Mouse (Mus musculus): Measurements from ENCODE around the gene Eif2d. TPM values are rescaled to one million over a fixed set of nuclear protein-coding genes. Genes with fewer than 3 reads are reported as not detected.

The Eif2d gene
- 10 to 100 TPM; 24.4 to 26.4 TPM for total RNA-seq (2021)
- long read RNA-seq, experiment 1, transcript Eif2d-202 (15 exons, 2,009 nt) = major isoform, 37 of 44 reads
- long read RNA-seq, experiment 1, partial matches to known transcripts = 2 of 44 reads
- long read RNA-seq, experiment 1, other reads (novel, unspliced or antisense) = 4 of 44 reads
- long read RNA-seq, experiment 2, transcript Eif2d-202 (15 exons, 2,009 nt) = major isoform, 44 of 56 reads
- long read RNA-seq, experiment 2, partial matches to known transcripts = 1 of 56 reads
- long read RNA-seq, experiment 2, other reads (novel, unspliced or antisense) = 9 of 56 reads

GRCm38 (mm10) chr1:131153018-131153629 lies at the start of gene Eif2d:
TSS of gene Eif2d (plus strand) at chr1:131153181.
- peak; percentile 84 for DNase-seq

DNA sequence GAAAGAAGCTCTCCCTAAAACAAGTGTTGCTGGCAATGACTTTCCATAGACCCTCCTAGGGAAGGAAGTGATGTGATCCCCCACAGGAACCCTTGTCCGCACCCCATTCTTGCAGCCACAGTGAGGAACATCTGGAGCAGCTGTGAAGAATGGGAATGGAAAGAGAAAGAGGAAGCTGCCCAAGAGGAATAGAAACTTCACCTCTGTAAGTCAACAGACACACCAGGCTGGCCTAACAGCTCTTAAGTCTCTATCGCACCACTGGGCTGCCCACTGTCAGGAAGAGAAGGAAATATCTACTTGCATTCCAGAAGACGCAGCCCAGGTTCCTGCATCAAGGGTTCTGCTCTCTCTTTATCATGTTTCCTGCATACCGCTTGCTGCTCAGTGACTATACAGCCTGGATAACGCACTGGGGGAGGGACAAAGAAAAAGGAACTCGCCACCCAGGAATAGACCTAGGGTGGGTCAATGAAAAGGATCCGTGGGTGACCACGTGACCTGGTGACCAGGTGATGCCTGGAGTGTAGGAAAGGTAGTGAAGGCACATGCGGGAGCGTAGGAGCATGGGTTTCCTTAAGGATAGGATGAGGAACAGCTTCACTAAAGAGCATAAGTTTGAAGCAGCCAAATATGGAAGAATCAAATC lies 49.1 kb upstream of the Eif2d start:
- no peak for DNase-seq

DNA sequence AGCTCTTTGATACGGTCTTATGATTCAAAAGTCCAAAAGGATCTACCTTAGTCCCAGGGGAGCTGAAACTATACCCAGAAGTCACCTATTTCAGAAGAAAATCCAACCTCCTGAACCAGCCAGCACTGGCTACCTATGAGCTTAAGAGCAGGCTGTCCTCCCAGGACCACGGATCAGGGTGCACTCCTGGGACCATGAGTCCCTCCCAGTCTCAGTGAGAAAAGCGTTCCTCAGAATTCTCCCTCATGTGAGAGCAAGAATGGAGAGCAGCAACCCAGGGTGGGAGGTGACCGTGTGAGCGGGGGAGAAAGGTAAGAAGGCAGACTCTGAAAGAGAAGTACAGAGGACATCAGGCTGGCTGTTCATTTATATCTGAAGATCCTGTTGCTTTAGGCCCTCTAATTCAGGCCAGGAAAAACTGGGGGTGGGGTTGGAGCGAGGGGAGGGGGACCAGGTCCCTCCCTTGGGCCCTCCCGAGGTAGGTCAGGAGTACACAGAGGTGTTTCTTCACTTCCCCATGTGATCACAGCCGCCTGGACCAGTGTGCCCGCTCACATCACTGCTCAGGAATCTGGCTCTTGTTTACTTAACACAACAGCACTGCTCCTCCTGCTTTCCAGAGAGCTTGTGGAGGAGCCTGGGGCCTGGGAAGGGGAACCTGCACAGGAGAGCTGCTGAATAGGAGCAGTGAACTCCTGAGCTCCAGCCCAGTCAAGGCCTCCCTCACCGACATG lies 45.2 kb upstream of the Eif2d start:
- DNase-seq = no peak

- no peak for DNase-seq
These were observed 42.4 kb upstream of the Eif2d start for GRCm38 (mm10) chr1:131110525-131111106.

DNA sequence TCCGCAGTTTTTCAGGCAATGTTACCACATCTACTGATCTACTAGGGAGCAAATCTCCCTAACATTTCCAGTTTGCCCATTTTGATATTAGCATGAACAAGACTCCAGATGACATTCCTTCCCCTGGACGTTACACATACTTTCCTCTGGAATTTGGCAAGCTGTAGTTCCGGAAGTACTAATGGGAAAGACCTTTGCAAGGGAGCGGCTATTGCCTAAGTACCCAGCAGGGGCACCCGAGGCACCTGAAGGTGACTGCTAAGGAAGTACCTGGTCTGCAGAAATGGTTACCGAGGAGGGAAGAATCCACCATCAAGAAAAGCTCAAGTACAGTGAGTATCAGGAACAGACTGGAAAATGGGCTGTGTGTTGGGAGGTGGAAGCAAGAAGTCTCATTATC lies 40.4 kb upstream of the Eif2d start:
- DNase-seq = no peak

DNA sequence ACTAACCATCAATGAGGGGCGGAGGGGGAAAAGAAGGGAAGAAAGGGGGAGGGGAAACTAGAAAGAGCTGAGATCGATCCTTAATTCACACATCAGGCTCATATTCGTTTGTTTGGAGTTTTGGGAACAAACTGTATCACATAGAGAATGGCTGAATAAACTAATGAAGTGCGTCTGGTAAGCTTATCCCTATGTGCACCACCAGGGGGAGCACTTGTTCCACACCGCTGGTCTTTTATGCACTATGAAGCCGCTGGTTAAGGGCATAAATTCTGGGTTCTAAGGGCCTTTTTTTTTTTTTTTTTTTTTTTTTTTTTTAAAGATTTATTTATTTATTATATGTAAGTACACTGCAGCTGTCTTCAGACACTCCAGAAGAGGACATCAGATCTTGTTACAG lies 37.0 kb upstream of the Eif2d start:
- DNase-seq = peak; percentile 69

DNA sequence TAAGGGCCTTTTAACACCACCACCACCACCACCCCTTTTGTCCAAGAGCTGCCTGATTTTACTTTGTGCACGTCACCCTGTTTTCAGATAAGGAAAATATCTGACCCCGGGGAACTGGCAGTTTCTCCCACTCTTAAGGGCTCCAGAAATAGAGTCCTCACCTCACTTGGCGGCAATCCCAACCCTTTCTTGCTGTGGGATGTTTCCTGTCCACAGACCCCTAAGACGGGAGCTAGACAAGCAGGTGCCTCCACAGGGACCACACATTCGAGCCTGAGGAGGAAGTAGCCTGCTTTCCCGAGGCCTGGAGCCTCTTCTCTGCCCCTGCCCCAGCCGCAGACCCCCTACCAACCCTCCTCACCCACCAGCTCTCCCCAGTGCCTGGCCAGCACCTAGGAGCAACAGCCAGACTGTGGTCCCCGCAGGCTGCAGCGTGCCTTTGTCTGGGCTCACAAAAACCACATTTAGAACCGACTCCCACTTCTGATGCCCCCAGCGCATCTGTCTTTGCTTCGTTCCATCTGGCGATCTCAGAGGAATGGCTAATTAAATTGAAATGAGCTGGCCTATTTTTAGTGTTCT lies 36.5 kb upstream of the Eif2d start:
- DNase-seq = no peak

- DNase-seq = no peak
These were observed 34.5 kb upstream of the Eif2d start for GRCm38 (mm10) chr1:131118530-131118929.

DNA sequence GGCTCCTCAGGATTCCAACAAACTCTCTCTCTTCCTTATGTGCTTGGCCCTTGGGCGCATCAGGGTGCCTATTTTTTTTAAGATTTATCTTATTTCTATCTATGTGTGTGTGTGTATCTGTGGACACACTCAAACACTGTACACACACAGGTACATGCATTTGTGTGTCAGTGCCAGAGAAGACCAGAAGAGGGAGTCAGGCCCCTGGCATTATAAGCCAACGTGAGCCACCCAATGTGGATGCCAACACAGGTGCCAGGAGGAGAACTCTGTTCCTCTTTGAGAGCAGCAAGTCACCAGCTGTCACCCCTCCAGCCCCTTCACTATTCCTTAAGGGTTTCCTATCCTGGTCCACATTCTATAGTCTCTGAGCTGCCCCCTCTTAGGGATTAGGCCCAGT lies 34.0 kb upstream of the Eif2d start:
- DNase-seq = no peak

DNA sequence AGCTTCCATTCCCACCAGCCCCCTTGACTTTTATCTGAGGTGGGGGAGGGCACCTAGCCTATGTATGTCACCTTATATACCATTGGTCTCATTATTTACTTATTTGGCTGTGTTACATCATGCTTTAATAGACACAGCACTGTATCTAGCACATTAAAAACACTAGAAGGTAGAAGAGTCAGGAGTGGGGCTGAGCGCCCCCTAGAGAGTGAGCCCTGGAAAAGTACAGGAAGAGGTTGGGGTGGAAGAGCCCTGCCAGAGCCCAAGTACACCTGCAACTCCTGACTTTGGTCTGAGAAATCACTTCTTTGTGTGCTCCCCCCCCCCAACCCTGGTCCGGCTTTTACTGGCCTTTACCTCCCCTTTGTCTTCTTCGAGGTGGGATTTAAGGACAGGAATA lies 31.0 kb upstream of the Eif2d start:
- no peak for DNase-seq

DNA sequence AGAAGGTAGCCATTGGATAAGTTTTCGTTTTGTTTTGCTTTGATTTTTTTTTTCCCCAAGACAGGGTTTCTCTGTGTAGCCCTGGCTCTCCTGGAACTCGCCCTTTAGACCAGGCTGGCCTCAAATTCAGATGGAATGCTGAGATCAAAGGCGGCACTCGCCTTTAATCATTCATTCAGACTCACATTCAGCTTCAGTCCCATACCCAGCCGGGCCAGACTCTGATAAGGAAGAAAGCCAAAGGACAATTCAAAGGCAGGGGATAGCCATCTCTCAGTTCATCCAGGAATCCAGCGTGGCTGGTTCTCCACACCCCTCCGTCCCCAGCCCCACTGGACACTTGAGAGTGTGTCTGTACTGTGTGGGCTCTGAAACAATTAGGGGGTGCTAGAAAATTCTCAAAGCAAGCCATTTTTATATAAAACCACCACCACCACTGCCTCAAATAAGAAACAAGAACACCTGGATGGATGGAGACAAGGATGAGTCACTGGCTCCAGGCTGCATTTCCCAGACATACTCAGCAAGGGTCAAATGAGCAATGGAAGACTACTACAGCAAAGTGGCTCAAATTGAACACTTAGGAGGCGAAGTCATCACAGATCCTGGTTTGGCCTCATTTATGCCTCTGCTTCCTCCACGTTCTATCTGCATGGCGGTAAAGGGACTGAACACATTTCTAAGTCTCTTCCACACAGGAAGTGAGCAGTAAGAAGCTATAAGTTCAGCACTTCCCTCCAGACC lies 29.3 kb upstream of the Eif2d start:
- DNase-seq = no peak

DNA sequence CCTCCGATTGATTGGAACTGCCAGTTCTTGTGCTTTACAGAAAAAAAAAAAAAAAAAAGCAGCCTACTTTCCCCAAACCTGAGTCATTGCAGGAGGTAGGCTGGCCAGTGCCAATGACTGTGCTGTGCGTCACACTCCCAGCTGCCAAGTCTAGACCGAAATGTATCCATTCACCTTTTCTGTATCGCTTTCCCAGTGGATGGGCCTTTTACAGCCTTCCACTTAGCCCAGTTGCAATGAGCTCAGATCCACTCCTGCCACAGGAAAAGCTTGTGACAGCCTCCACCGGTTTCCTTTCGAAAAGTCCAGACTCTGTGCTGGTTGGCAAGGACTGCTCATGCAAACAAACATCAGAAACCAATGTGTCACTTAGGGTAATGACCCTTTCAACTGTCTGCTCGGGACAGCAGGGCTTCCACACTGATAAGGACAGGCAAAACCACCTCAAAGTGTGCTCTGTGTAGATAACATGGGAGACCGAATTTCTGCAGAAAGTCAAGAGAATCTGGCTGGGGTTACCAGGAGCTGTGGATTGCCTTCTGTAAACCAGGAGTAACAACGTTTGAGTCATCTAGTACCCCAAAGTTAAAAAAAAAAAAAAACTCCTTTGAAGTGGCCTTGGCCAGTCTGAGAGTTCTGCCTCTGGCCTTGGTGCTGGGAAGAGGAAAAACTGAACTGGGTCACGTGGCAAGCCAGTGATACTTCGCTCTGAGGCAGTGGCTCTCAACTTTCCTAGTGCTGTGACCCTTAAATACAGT lies 26.8 kb upstream of the Eif2d start:
- no peak for DNase-seq

- DNase-seq = no peak
These were observed 18.8 kb upstream of the Eif2d start for GRCm38 (mm10) chr1:131134231-131134630.

GRCm38 (mm10) chr1:131134942-131135522 lies 17.9 kb upstream of the Eif2d start:
- DNase-seq = no peak

GRCm38 (mm10) chr1:131135960-131136629 lies 16.9 kb upstream of the Eif2d start:
- no peak for DNase-seq

GRCm38 (mm10) chr1:131137111-131137510 lies 15.9 kb upstream of the Eif2d start:
- DNase-seq = no peak

DNA sequence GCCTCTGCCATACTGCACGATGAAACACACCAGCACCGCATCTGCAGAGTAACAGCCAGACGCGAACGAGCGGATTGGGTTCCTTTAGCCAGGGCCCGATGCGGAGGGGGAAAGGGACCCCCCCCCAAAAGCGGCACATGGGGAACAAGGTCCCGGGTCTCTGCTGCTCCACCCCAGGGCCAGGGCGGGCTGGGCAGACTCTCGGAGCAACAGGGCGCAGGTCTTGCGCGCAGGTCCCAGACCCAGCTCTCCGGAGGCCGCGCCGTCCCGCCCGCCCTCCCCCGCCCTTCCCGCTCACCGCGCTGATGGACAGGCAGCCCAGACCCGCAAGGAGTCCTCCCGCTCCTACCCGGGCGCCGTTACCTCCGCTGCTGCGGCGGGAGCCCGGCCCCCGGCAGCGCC lies 15.3 kb upstream of the Eif2d start:
- no peak for DNase-seq

DNA sequence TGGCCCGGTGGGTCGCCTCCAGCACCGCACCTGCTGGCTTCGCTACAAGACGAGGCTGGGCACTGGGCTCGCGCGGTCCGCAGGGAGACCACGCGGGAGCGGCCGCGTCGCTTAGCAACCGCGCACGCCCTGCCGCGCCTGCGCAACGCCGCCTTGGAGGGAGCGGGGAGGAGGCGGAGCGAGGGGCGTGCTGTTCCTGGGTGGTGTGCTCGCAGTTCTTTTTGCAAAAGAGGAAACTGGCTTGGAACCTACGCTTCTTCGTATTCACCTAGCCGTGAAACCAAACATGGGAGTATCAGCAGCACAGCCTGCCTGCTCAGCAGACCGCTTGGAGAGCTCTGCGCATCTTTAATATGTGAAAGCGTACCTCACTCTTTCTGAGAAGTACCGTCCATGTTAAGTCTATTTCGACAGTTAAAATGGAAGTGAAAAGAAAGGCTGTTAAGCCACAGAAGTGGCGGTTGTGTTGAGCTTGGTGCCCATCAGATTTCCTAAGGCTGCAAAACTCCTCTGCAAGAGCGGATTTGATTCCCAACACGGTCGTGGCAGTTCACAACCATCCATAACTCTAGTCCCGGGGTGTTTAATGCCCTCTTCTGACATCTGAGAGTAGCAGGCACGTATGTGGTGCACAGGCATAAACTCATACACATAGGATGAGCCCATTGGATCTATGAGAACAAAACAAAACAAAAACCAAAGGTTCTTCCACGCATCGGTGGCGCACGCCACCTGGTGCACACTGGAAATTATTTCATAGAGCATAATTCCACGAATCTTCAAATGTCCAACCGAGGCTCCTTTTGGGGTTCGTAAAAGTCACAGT lies 14.6 kb upstream of the Eif2d start, which contains the start of gene Dyrk3:
Dyrk3 (minus strand) TSS at position 150 of the 826 bp plus-strand sequence.
- DNase-seq = peak; percentile 88

All from gastrocnemius, postnatal 10 days (tissue).